Mouse (Mus musculus) bone marrow, adult 2 months (tissue): ENCODE data around the gene Lrmda.

Experiments used
- CTCF ChIP-seq: fragments of 200-500 bp; IDR thresholded peaks from 2 replicates; pipeline ENCODE4 v1.5.1; 2011; ENCODE audit warnings: low read length, control low read depth; ENCODE audit not compliant: control insufficient read depth, insufficient read depth
- POLR2A ChIP-seq: fragments of 200-500 bp; IDR thresholded peaks from 2 replicates; pipeline ENCODE4 v1.6.1; 2011; ENCODE audit warnings: low read depth, mild to moderate bottlenecking, control low read depth, low read length, borderline replicate concordance; ENCODE audit not compliant: control insufficient read depth

GRCm38 (mm10) chr14:22058729-22059128 is 39.2 kb downstream of the Lrmda start:
- TF ChIP-seq CTCF (no peak), POLR2A (no peak)
